Mouse (Mus musculus) brain, embryonic 14.5 days (tissue): ENCODE measurements around the gene Zfp689.

Experiments
- CTCF ChIP-seq: fragments of 200-500 bp; IDR thresholded peaks from 2 replicates; pipeline ENCODE4 v1.5.1; 2012; ENCODE audit warnings: inconsistent platforms, mild to moderate bottlenecking, moderate library complexity, borderline replicate concordance; ENCODE audit not compliant: insufficient read depth, insufficient read length; ENCODE audit errors: extremely low read depth
- POLR2A ChIP-seq: fragments of 200-500 bp; IDR thresholded peaks from 2 replicates; pipeline ENCODE4 v1.6.1; 2012; ENCODE audit warnings: mild to moderate bottlenecking, inconsistent platforms, borderline replicate concordance; ENCODE audit not compliant: poor library complexity, insufficient read depth, insufficient read length, severe bottlenecking; ENCODE audit errors: extremely low read depth

DNA sequence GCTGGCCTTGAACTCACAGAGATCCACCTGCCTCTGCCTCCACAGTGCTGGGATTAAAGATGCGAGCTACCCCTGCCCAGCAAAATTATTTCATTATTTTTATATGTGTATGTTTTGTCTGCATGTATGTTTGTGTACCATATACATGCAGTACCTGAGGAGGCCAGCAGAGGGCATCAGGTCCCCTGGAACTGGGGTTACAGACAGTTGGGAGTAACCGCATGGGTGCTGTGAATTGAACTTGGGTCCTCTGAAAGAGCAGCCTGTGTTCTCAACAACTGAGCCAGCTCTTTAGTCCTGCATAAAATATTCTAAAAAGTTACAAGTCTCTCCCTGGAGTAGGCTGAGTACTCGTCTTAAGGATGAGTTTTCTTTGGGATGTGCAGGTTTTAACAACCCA is 11.2 kb downstream of the Zfp689 start:
- peak; percentile 30; the same call in 1 of the 2 replicates for TF ChIP-seq CTCF
- no peak for TF ChIP-seq POLR2A
